Mouse (Mus musculus) neutrophil, adult 83 days (primary cell): ENCODE results near the gene Creb3l4. TPM values are rescaled to one million over a fixed set of nuclear protein-coding genes. Genes with fewer than 3 reads are reported as not detected.

Source experiments
- total RNA-seq, 2 experiments: library from RNA; stranded (reverse); gene quantifications; one replicate each; pipeline ENCODE4 v1.2.4; 2023

Creb3l4 gene
- not detected for total RNA-seq

GRCm38 (mm10) chr3:90242984-90243775 is at the start of gene Creb3l4:
TSS of gene Creb3l4 (minus strand) at chr3:90243512.

GRCm38 (mm10) chr3:90292345-90293275 is 49.3 kb upstream of the Creb3l4 start, which contains the start of gene Gatad2b:
TSS of gene Gatad2b (plus strand) at chr3:90293178.

DNA sequence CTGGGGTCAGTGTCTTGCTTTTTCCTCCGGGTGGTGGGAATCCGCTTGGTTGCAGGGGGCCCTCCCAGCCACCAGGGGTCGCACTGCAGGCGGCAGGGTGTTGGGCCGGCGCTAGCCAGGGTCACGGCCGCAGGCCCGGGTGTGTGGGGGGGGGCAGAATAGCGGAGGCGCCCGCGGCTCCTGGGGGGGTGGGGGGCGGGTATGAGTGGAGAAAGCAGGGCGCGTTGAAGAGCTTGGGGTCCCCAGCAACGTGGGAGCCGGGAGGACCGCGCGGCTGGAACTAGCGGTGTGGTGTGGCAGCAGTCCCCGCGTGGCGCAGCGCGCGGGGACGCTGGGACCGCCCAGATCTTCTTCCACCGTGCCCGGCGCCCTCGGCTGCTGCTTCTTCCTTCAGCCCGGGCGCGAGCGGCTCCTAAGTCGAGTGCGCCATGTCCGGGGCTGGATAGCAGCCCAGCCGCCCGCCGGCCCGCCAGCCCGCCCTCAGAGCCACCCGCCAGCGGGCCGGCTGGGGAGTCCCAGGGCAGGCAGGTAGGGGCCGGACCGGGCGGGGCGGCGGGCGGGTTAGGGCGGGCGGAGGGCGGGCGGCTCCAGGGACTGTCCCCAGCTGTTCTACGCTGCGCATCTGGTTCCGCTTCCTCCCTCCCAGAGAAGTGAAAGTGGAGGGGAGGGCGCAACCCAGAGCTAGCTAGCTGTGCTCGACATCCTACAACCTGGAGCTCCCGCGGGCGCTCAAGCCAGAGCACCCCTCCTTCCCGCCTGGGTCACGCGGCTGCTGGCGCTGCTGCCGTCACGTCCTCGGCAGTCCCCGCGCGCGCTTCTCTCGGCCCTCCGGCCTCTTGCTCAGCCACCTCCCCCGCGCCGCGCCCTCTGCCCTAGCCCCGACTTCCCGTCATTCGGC is 22.0 kb upstream of the Creb3l4 start, which contains the start of gene Dennd4b:
Dennd4b (plus strand) TSS at position 152 of the 898 bp plus-strand sequence.

GRCm38 (mm10) chr3:90253653-90254418 is 10.5 kb upstream of the Creb3l4 start, which contains the start of gene Crtc2:
TSS of gene Crtc2 (plus strand) at chr3:90254163.

DNA sequence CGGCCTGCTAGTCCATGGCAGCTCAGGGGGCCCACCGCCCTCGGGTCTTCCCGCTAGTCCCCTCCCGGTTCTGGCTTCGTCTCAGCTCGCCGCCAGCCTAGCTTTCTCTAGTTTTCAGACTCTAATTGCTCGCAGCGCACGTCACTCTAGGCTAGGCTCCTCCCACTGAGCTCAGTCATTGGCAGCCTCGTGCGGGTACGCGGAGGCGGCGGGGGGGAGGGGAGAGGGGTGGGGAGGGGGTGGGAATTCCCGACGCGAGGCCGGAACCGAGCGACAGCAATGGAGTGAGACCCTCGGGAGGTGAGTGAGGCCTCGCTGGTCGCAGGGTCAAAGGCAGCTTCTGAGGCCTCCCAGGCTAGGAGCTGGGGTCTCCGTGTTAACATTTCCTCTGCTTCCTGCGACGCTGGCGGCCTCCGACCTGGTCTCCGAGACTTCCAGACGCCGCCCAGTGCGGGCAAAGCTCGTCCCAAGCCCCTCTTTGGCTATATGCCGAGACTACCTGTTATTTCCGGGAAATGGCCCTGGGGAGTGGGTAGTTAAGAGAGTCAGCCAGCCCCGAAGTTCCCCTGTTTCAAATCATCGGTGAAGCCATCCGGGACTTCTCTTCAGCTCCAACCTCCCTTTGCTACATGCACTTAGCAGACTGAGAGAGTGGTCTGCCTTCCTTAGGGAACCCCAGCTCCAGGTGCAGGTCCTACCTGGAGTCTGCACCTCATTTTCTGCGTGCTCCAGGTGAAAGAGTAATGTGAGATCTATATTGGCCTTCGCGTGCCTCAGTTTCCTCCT is 4.8 kb upstream of the Creb3l4 start, which contains the start of gene Slc39a1:
Slc39a1 (plus strand) TSS at position 213 of the 786 bp plus-strand sequence.

GRCm38 (mm10) chr3:90231507-90232333 is 11.6 kb downstream of the Creb3l4 start, which contains the start of gene Jtb:
TSS of gene Jtb (plus strand) at chr3:90231597.

GRCm38 (mm10) chr3:90213377-90213866 is 29.9 kb downstream of the Creb3l4 start, which contains the start of the genes Rps27 and Rab13:
TSS of gene Rps27 (minus strand) at chr3:90213651.
TSS of gene Rab13 (plus strand) at chr3:90213695.

Other genes starting within 250 kb of the Creb3l4 start
- 10 to 100 TPM; 40.6 to 48.0 TPM for gene Hax1, start 244.7 kb downstream of the Creb3l4 start, total RNA-seq
- gene 4933434E20Rik, start 191.9 kb downstream of the Creb3l4 start, total RNA-seq: 10 to 100 TPM; 47.2 TPM
- gene Ubap2l, start 190.9 kb downstream of the Creb3l4 start, total RNA-seq: 100 to 1,000 TPM; 131 to 133 TPM
- gene Tpm3, start 170.9 kb downstream of the Creb3l4 start, total RNA-seq: 100 to 1,000 TPM; 729 to 799 TPM
- gene Nup210l, start 139.4 kb downstream of the Creb3l4 start, total RNA-seq: 1 to 10 TPM; 1.0 to 1.1 TPM
- gene Rps27, start 29.9 kb downstream of the Creb3l4 start, total RNA-seq: 1,000 to 10,000 TPM; 1,754 to 1,801 TPM
- 1 to 10 TPM; 3.2 to 3.8 TPM for gene Rab13, start 29.8 kb downstream of the Creb3l4 start, total RNA-seq
- 10 to 100 TPM; 24.6 to 27.2 TPM for gene Jtb, start 11.9 kb downstream of the Creb3l4 start, total RNA-seq
- gene Slc39a1, start 4.7 kb upstream of the Creb3l4 start, total RNA-seq: 10 to 100 TPM; 22.1 to 22.5 TPM
- 10 to 100 TPM; 62.8 to 67.5 TPM for gene Crtc2, start 10.7 kb upstream of the Creb3l4 start, total RNA-seq
- gene Dennd4b, start 21.7 kb upstream of the Creb3l4 start, total RNA-seq: 10 to 100 TPM; 54.4 to 63.2 TPM
- gene Gatad2b, start 49.7 kb upstream of the Creb3l4 start, total RNA-seq: 10 to 100 TPM; 64.9 to 68.2 TPM
- gene Slc27a3, start 146.4 kb upstream of the Creb3l4 start, total RNA-seq: 1 to 10 TPM; 1.4 to 2.5 TPM
- gene Ints3, start 190.1 kb upstream of the Creb3l4 start, total RNA-seq: 10 to 100 TPM; 43.1 to 53.5 TPM
- under 1 TPM; 0.15 to 0.53 TPM for gene Npr1, start 222.4 kb upstream of the Creb3l4 start, total RNA-seq
- 10 to 100 TPM; 50.7 to 54.7 TPM for gene Ilf2, start 232.6 kb upstream of the Creb3l4 start, total RNA-seq
- gene Snapin, start 247.5 kb upstream of the Creb3l4 start, total RNA-seq: 10 to 100 TPM; 28.2 to 32.1 TPM